Mouse (Mus musculus): ENCODE measurements around the gene Itpkc.

Gene Itpkc

GRCm38 (mm10) chr7:27165007-27165655, 63.3 kb downstream of the Itpkc start:
- DNase-seq (ENCODE audit: low read depth, low spot score), result no peak

GRCm38 (mm10) chr7:27164112-27164947, 64.1 kb downstream of the Itpkc start:
- peak; percentile 80 for DNase-seq (ENCODE audit: low read depth, low spot score)

DNA sequence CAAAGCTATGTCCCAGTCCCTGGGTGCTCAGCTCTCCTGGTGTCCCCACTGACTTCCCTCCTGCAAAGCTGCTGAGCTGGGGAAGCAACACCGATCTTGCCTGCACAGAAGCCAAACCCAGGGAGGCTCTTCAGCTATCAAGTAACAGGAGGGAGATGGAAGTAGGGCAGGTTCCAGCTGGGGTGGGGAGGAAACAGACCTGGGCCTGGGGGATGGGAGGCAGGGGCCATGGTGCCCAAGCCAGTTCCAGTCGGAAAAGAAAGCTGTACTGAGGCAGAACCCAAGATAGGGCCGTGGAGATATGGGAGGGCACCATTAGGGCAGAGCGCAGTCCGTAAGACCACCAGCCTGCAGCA, 65.0 kb downstream of the Itpkc start:
- DNase-seq (ENCODE audit: low read depth, low spot score), result no peak

DNA sequence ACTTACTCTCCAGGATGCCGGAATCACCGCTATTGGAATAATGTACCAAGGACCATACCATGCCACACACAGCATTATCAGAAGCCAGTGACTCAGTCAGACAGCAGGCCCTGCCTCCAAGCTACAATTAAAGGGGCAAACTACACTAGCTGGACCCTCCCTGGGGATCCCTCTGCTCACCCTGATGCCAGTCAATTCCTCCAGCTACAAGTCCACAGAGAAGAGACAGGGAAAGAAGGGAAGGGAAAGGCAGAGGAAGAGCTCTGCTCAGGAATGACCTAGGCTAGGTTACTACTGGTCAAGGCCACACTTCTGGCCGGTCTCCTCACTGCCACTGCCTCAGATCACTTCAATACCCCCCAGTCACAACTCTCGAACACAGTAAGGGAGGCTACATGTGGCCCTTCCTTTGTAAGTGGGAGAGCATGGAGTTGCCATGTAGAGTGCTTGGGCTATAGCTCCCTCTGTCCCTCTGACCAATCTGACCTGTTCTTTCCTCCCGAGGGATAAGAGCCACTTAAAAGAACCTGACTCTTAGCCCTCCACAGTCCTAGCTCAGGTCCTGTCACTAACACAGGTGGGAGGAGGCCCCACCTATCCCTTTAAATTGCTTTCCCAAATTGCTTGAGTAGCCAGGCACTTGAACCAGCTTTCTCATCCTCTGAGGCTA, 65.5 kb downstream of the Itpkc start:
- DNase-seq (ENCODE audit: low read depth, low spot score), result no peak

- no peak for DNase-seq (ENCODE audit: low read depth, low spot score)
Observed at GRCm38 (mm10) chr7:27161744-27162143, 66.7 kb downstream of the Itpkc start.

- no peak for DNase-seq (ENCODE audit: low read depth, low spot score)
Observed at GRCm38 (mm10) chr7:27160921-27161320, 67.5 kb downstream of the Itpkc start.

- peak; percentile 98 for DNase-seq (ENCODE audit: low read depth, low spot score)
Observed at GRCm38 (mm10) chr7:27159882-27160281, 68.6 kb downstream of the Itpkc start.

DNA sequence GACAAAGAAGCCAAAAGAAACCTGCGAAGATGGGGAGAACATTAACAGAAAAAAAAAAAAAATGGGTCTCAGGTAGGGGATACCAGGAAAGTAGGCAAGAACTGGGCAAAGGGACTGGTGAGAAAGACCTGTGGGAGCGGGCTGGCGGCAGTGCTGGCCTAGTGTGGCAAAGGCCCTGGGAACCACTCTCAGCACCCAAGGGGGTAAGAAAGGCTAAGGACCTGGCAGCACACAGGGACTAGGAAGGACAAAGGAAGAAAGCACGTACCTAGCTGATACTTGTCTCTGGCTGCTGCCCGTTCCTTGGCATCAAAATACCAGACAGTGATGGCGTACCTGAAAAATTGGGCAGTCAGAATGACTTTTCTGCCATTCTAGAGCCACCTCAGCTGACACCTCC, 69.2 kb downstream of the Itpkc start:
- DNase-seq (ENCODE audit: low read depth, low spot score), result no peak

- no peak for DNase-seq (ENCODE audit: low read depth, low spot score)
Observed at GRCm38 (mm10) chr7:27158171-27158570, 70.3 kb downstream of the Itpkc start.

Measured in ZHBTc4 (cell line).